Mouse (Mus musculus): ENCODE measurements around the gene Glud1.
"Not testable (repeated sequence)": the region's sequence is repeated elsewhere in the genome, so short reads cannot be mapped to it uniquely, and the experiment has no call there.

- TF ChIP-seq CTCF, POLR2A (IDR thresholded peaks at IDR 0.05; ENCODE audit: extremely low read depth, insufficient read depth, low read length): not testable (repeated sequence)
Observed at GRCm38 (mm10) chr14:34364254-34365146, 54.0 kb downstream of the Glud1 start.
